Mouse (Mus musculus): ENCODE measurements at regions not wholly inside any gene's neighbourhood (a gene's known extent, or its start where the extent isn't known, plus 50 kb on each side); places are given as distances from the start of the nearest gene placed in this dataset.
A peak's percentile ranks its signal among the peaks of the same experiment; 100 is the strongest.

GRCm38 (mm10) chr9:52839996-52840395 is 160.4 kb upstream of the AI593442 start:
- no peak for DNase-seq

- no peak for DNase-seq
These were observed 156.6 kb upstream of the AI593442 start for GRCm38 (mm10) chr9:52836151-52836630.

GRCm38 (mm10) chr9:52835481-52836150 is 156.0 kb upstream of the AI593442 start:
- peak in 1 of 2 experiments; percentile 16 for DNase-seq

- no peak for DNase-seq
These were observed 147.2 kb upstream of the AI593442 start for GRCm38 (mm10) chr9:52826781-52827180.

GRCm38 (mm10) chr9:52816309-52816708 is 136.7 kb upstream of the AI593442 start:
- no peak for DNase-seq

GRCm38 (mm10) chr9:52802969-52803368 is 123.4 kb upstream of the AI593442 start:
- DNase-seq = no peak

GRCm38 (mm10) chr9:52801801-52802200 is 122.2 kb upstream of the AI593442 start:
- no peak for DNase-seq

GRCm38 (mm10) chr9:52800476-52800875 is 120.9 kb upstream of the AI593442 start:
- no peak for DNase-seq

GRCm38 (mm10) chr9:52792596-52792995 is 113.0 kb upstream of the AI593442 start:
- DNase-seq = peak; percentile 35 to 36

GRCm38 (mm10) chr9:52782520-52782919 is 102.9 kb upstream of the AI593442 start:
- DNase-seq = no peak

GRCm38 (mm10) chr9:52776542-52776941 is 97.0 kb upstream of the AI593442 start:
- no peak for DNase-seq

- DNase-seq = no peak
These were observed 95.7 kb upstream of the AI593442 start for GRCm38 (mm10) chr9:52775232-52775631.

GRCm38 (mm10) chr9:52768056-52768455 is 88.5 kb upstream of the AI593442 start:
- DNase-seq = peak; percentile 54 to 55

GRCm38 (mm10) chr9:52765809-52766208 is 86.2 kb upstream of the AI593442 start:
- no peak for DNase-seq

GRCm38 (mm10) chr9:52762836-52763235 is 83.3 kb upstream of the AI593442 start:
- no peak for DNase-seq

GRCm38 (mm10) chr9:52761257-52761656 is 81.7 kb upstream of the AI593442 start:
- DNase-seq = no peak

- DNase-seq = no peak
These were observed 68.8 kb upstream of the AI593442 start for GRCm38 (mm10) chr9:52748366-52748765.

GRCm38 (mm10) chr9:52738560-52739100 is 59.0 kb upstream of the AI593442 start:
- DNase-seq = no peak
